Mouse (Mus musculus) left cerebral cortex, postnatal 14 days (tissue): ENCODE results near the gene Slc35a5. TPM values are rescaled to one million over a fixed set of nuclear protein-coding genes. Genes with fewer than 3 reads are reported as not detected.

Source experiments
- total RNA-seq, 2 experiments: library from RNA; stranded (reverse); gene quantifications; 2 replicates each; pipeline ENCODE4 v1.2.3; 2021

Slc35a5 gene
- total RNA-seq, 2 experiments from 2014 or later = 48.4 to 50.2 TPM

Other genes with a start within 250 kb of the Slc35a5 start
- gene Cd200r3, start 215.0 kb downstream of the Slc35a5 start, total RNA-seq = not detected
- gene Ccdc80, start 65.3 kb downstream of the Slc35a5 start, total RNA-seq = 10 to 100 TPM in 1 of 2 experiments, 1 to 10 TPM in 1; 8.9 to 10.9 TPM
- 10 to 100 TPM; 42.0 to 44.3 TPM for gene Atg3, start 79 bp upstream of the Slc35a5 start, total RNA-seq
- gene Btla, start 65.6 kb upstream of the Slc35a5 start, total RNA-seq = under 1 TPM; 0.25 to 0.33 TPM